Mouse (Mus musculus) small intestine, adult 2 months (tissue): ENCODE measurements around the gene Chst8. TPM values are rescaled to one million over a fixed set of nuclear protein-coding genes. Genes with fewer than 3 reads are reported as not detected.

ENCODE experiments used
- H3K27ac ChIP-seq: fragments of 200-500 bp; 2 replicates; pipeline ENCODE4 v1.5.1; 2012; ENCODE audit warnings: low read depth, low read length, control low read depth, inconsistent platforms; ENCODE audit not compliant: insufficient read depth
- H3K27me3 ChIP-seq: fragments of 200-500 bp; 2 replicates; pipeline ENCODE4 v1.6.1; 2012; ENCODE audit warnings: mild to moderate bottlenecking, moderate library complexity, low read length, inconsistent platforms; ENCODE audit not compliant: control insufficient read depth, insufficient read depth
- H3K36me3 ChIP-seq: fragments of 200-500 bp; 2 replicates; pipeline ENCODE4 v1.6.1; 2012; ENCODE audit warnings: mild to moderate bottlenecking, low read length, control low read depth, inconsistent platforms; ENCODE audit not compliant: control insufficient read depth, insufficient read depth
- H3K4me1 ChIP-seq: fragments of 200-500 bp; 2 replicates; pipeline ENCODE4 v1.6.1; 2012; ENCODE audit warnings: low read length, inconsistent platforms, mixed read lengths; ENCODE audit not compliant: control insufficient read depth, insufficient read depth, insufficient read length
- H3K4me3 ChIP-seq: fragments of 200-500 bp; 2 replicates; pipeline ENCODE4 v1.5.1; 2012; ENCODE audit warnings: low read depth, mild to moderate bottlenecking, control low read depth, inconsistent platforms, low read length, moderate library complexity
- CTCF ChIP-seq: fragments of 200-500 bp; IDR thresholded peaks from 2 replicates; pipeline ENCODE4 v1.5.1; 2012; ENCODE audit warnings: low read depth, mild to moderate bottlenecking, control low read depth, inconsistent platforms, low read length, moderate library complexity, mixed read lengths; ENCODE audit not compliant: insufficient replicate concordance, insufficient read length; ENCODE audit errors: extremely low read depth
- POLR2A ChIP-seq: fragments of 200-500 bp; IDR thresholded peaks from 2 replicates; pipeline ENCODE4 v1.6.1; 2012; ENCODE audit warnings: low read depth, mild to moderate bottlenecking, control low read depth, inconsistent platforms, low read length, moderate library complexity
- WGBS: fragments of 180-500 bp; shearing (Covaris S2); methylation state at CpG from one replicate; pipeline ENCODE4 v1.1.7; 2018; 5-methylcytosine and 5-hydroxymethylcytosine counted together
- polyA plus RNA-seq: library from polyadenylated mRNA; depleted of rRNA; stranded (reverse); fragments of >200 nt; gene quantifications from 2 replicates; pipeline ENCODE4 v1.2.3, GENCODE M21; 2012

The Chst8 gene
- polyA plus RNA-seq, 1 experiment: 3.2 TPM

DNA sequence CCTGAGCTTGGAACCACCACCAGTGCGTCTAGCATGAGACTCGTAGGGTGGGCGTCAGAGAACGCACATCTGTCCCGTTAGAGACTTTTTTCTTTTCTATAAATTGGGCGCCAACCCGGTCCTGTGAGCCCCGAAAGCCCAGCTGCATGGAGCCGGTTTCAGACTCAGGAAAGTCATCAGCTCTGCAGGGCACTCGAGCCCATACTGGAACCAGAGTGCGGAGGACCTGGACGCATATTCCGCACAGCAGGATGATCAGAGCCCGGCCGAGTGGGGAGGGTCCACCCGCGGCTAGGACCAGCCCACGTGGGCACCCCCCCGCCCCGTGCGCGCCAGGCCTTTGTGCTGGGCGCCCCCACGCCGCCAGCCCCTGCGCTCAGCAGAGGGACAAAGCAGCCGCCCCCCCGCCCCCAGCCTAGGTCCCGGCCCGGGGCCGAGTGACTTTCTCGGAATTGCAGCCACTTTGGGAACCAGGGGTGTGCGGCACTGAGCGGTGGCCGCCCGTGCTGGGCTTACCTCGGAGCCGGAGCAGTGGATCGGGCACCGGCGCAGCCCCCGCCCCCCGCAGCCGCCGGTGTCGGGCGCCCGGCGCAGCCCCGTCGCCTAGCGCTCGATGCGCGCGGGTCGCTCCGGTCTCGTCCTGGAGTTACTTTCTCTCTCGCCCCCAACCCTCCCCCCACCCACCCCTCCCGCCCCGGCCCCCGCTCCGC, 158.6 kb downstream of the Chst8 start:
- peak overlapping the region; percentile 70 for H3K4me3 ChIP-seq
- no peaks in the 10 kb centered on the region for H3K36me3 ChIP-seq
- TF ChIP-seq POLR2A: no peak
- no peak for TF ChIP-seq CTCF
- H3K4me1 ChIP-seq: no peaks in the 10 kb centered on the region
- no peak overlapping the region; the same call in 1 of the 2 replicates for H3K27ac ChIP-seq
- peaks cover 12% of the 10 kb centered on the region for H3K27me3 ChIP-seq
- WGBS: 2% methylated on average over 58 of the region's 64 CpGs

- H3K36me3 ChIP-seq: no peaks in the 10 kb centered on the region
- 6% methylated on average over 48 of the region's 48 CpGs for WGBS
- TF ChIP-seq CTCF (no peak), POLR2A (no peak)
- H3K4me3 ChIP-seq: peak overlapping the region; percentile 70
- no peaks in the 10 kb centered on the region for H3K4me1 ChIP-seq
- 0 out of 2 replicates have a peak overlapping the region, but pooled peaks have one; percentile 12 for H3K27ac ChIP-seq
- H3K27me3 ChIP-seq: peaks cover 12% of the 10 kb centered on the region
Observed at GRCm38 (mm10) chr7:34652751-34653502, 159.6 kb downstream of the Chst8 start.

DNA sequence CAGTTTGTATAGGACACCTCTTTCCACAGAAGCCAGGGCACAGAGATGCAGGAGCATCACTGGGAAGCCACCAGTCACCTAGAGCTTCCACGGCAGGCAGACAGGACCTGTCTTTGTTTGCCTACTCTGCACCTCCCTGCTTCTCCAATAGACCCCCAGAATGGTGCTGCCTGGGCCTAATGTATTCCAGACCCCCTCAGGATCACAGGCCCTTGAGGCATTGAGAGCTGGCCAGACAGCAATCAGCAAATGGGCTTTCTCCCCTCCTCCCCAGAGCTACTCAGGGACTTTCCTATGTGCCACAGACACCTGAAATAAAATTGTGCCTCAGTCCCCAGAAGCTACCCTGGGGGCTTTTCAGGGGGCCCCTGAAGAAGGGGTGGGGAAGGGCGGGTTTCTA, 161.1 kb downstream of the Chst8 start:
- no peaks in the 10 kb centered on the region for H3K4me1 ChIP-seq
- H3K36me3 ChIP-seq: no peaks in the 10 kb centered on the region
- TF ChIP-seq POLR2A (no peak), CTCF (no peak)
- 82% methylated on average over 2 of the region's 2 CpGs for WGBS
- no peak overlapping the region for H3K4me3 ChIP-seq
- H3K27ac ChIP-seq: no peak overlapping the region
- peaks cover 12% of the 10 kb centered on the region for H3K27me3 ChIP-seq

DNA sequence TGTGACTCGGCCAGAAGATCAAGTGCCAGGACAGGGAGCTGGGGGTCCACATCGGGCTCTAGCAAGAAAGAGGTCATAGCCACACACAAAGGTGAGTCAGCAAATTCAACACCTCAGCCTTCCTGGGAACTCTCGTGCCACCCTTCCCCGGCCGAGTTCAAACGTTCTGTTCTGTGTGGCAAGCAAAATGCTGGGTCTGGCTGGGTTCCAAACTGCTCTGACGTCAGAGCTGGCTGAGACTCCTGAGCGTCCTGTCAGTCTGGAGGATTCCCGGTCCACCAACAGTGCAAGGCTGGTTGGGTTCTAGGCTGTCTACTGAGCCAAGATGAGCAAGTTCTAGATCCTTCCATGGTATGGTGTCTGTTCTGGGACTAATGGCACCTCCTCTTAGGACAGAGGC, 165.5 kb downstream of the Chst8 start:
- Histone ChIP-seq H3K27me3 (no peaks in the 10 kb centered on the region), H3K36me3 (no peaks in the 10 kb centered on the region), H3K4me3 (no peak overlapping the region), H3K4me1 (no peaks in the 10 kb centered on the region), H3K27ac (no peak overlapping the region)
- no peak for TF ChIP-seq POLR2A
- no peak for TF ChIP-seq CTCF
- WGBS: 25% methylated on average over 9 of the region's 9 CpGs

DNA sequence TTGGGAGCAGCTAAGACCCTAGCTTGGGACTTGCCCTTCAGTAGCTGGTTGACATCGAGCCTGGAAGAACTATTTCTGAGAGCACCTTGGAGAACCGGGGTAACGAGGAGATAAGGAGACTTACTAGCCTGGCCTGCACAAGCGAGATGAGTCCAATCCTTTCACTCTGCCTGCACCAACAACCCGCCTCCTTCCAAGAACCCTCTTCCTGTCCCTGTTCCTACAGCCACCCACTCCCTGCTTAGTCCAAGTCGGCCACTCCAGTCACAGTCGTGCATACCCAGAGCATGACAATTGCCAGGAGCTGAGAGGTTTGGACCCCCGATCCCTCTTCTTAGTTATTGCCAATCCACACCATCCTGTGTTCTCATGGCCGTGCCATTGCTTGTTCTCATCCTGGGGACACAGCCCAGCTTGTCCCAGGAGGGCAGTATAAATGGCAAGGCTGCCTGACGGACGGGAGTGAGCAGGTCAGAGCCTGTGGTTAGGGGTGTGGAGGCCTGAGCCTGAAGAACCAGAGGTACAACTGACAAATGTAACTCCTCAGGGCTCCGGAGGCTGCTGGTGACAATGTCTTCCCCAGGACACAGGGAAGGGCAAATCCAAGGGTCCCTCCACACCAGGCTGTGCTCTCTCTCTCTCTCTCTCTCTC, 166.2 kb downstream of the Chst8 start:
- H3K4me1 ChIP-seq: no peaks in the 10 kb centered on the region
- no peaks in the 10 kb centered on the region for H3K36me3 ChIP-seq
- 90% methylated on average over 12 of the region's 12 CpGs for WGBS
- H3K27ac ChIP-seq: no peak overlapping the region
- H3K27me3 ChIP-seq: no peaks in the 10 kb centered on the region
- no peak for TF ChIP-seq CTCF
- TF ChIP-seq POLR2A: no peak
- H3K4me3 ChIP-seq: no peak overlapping the region

- H3K27ac ChIP-seq: no peak overlapping the region
- no peaks in the 10 kb centered on the region for H3K27me3 ChIP-seq
- H3K4me3 ChIP-seq: no peak overlapping the region
- WGBS: 91% methylated on average over 2 of the region's 2 CpGs
- 0 out of 2 replicates have a peak, but pooled peaks cover 2% of the 10 kb centered on the region for H3K36me3 ChIP-seq
- no peak for TF ChIP-seq POLR2A
- TF ChIP-seq CTCF: no peak
- no peaks in the 10 kb centered on the region for H3K4me1 ChIP-seq
Observed at GRCm38 (mm10) chr7:34645623-34646022, 166.9 kb downstream of the Chst8 start.

- H3K4me1 ChIP-seq: no peaks in the 10 kb centered on the region
- no peak overlapping the region for H3K27ac ChIP-seq
- H3K4me3 ChIP-seq: no peak overlapping the region
- TF ChIP-seq CTCF (no peak), POLR2A (no peak)
- H3K27me3 ChIP-seq: no peaks in the 10 kb centered on the region
- 88% methylated on average over 18 of the region's 18 CpGs for WGBS
- H3K36me3 ChIP-seq: 0 out of 2 replicates have a peak, but pooled peaks cover 2% of the 10 kb centered on the region
Observed at GRCm38 (mm10) chr7:34644591-34644990, 167.9 kb downstream of the Chst8 start.
